Mouse (Mus musculus) MEL (cell line): ENCODE measurements at regions not wholly inside any gene's neighbourhood (a gene's known extent, or its start where the extent isn't known, plus 50 kb on each side); places are given as distances from the start of the nearest gene placed in this dataset.

Experiments used
- DNase-seq: peaks from one replicate; pipeline ENCODE4 v3.0.0; 2011; ENCODE audit warnings: low read depth, low spot score
- H3K27ac ChIP-seq: 2 replicates; pipeline ENCODE4 v1.5.1; 2012; ENCODE audit warnings: low read depth, mild to moderate bottlenecking, control low read depth, low read length, moderate library complexity; ENCODE audit not compliant: control insufficient read depth
- H3K27me3 ChIP-seq, 2 experiments: fragments of 150-350 bp in 1 of 2; sonication (generic) in 1 of 2; 2 replicates each; pipeline ENCODE4 v1.6.1; 2012; ENCODE audit warnings: low read length in 2 of 2, mild to moderate bottlenecking in 2 of 2, improper control_type of control experiment in 1 of 2, moderate library complexity in 1 of 2; ENCODE audit not compliant: insufficient read depth in 2 of 2, control insufficient read depth in 1 of 2
- H3K36me3 ChIP-seq, 2 experiments: 2 replicates each; pipeline ENCODE4 v1.6.1; 2012 to 2014; ENCODE audit warnings: low read length in 2 of 2, improper control_type of control experiment in 1 of 2, inconsistent platforms in 1 of 2, mild to moderate bottlenecking in 1 of 2; ENCODE audit not compliant: insufficient read depth in 2 of 2, control insufficient read depth in 1 of 2
- H3K4me1 ChIP-seq, 2 experiments: fragments of 150-350 bp in 1 of 2; sonication (generic) in 1 of 2; 2 replicates each; pipeline ENCODE4 v1.6.1; 2012; ENCODE audit warnings: low read length in 2 of 2, improper control_type of control experiment in 1 of 2, mild to moderate bottlenecking in 1 of 2; ENCODE audit not compliant: insufficient read depth in 2 of 2, control insufficient read depth in 1 of 2
- H3K4me3 ChIP-seq, 2 experiments: fragments of 150-350 bp in 1 of 2; sonication (generic) in 1 of 2; 2 replicates each; pipeline ENCODE4 v1.5.1; 2012; ENCODE audit warnings: low read depth in 2 of 2, low read length in 2 of 2, mild to moderate bottlenecking in 2 of 2, moderate library complexity in 2 of 2, control low read depth in 1 of 2, improper control_type of control experiment in 1 of 2; ENCODE audit not compliant: control insufficient read depth in 1 of 2, insufficient read depth in 1 of 2
- H3K79me2 ChIP-seq: 2 replicates; pipeline ENCODE4 v1.6.1; 2012; ENCODE audit warnings: mild to moderate bottlenecking, low read length, moderate library complexity; ENCODE audit not compliant: control insufficient read depth, poor library complexity, insufficient read depth
- H3K9ac ChIP-seq: 2 replicates; pipeline ENCODE4 v1.6.1; 2012; ENCODE audit warnings: low read depth, mild to moderate bottlenecking, control low read depth, low read length, moderate library complexity; ENCODE audit not compliant: control insufficient read depth, poor library complexity, severe bottlenecking
- H3K9me3 ChIP-seq: fragments of 150-350 bp; sonication (generic); replicated peaks from 2 replicates; pipeline ENCODE4 v1.6.1; 2012; ENCODE audit warnings: mild to moderate bottlenecking, low read length, improper control_type of control experiment, moderate library complexity; ENCODE audit not compliant: insufficient read depth
- BHLHE40 ChIP-seq: IDR thresholded peaks from 2 replicates; pipeline ENCODE4 v1.6.1; 2012; ENCODE audit warnings: low read depth, mild to moderate bottlenecking, inconsistent platforms, low read length, improper control_type of control experiment, borderline replicate concordance
- CHD2 ChIP-seq: IDR thresholded peaks from 2 replicates; pipeline ENCODE4 v1.6.1; 2011; ENCODE audit warnings: low read length, improper control_type of control experiment
- CTCF ChIP-seq, 3 experiments: IDR thresholded peaks in 2 of 3; conservative IDR thresholded peaks in 1 of 3; 2 replicates each; pipeline ENCODE4 v1.5.1; 2011 to 2012; ENCODE audit warnings: low read length in 3 of 3, low read depth in 2 of 3, mild to moderate bottlenecking in 2 of 3, improper control_type of control experiment in 1 of 3, inconsistent platforms in 1 of 3, mixed read lengths in 1 of 3, moderate library complexity in 1 of 3; ENCODE audit not compliant: control insufficient read depth in 1 of 3, insufficient read depth in 1 of 3, poor library complexity in 1 of 3, severe bottlenecking in 1 of 3
- MEF2A ChIP-seq: IDR thresholded peaks from 2 replicates; pipeline ENCODE4 v1.6.1; 2014; ENCODE audit warnings: low read depth, mild to moderate bottlenecking, inconsistent platforms, low read length, improper control_type of control experiment; ENCODE audit not compliant: poor library complexity, insufficient replicate concordance, severe bottlenecking; ENCODE audit errors: extremely low read depth
- POLR2AphosphoS2 ChIP-seq: IDR thresholded peaks from 2 replicates; pipeline ENCODE4 v1.6.1; 2011; ENCODE audit warnings: low read length, improper control_type of control experiment
- RAD21 ChIP-seq: IDR thresholded peaks from 2 replicates; pipeline ENCODE4 v1.6.1; 2011; ENCODE audit warnings: mild to moderate bottlenecking, low read depth, low read length, improper control_type of control experiment
- SIN3A ChIP-seq: IDR thresholded peaks from 2 replicates; pipeline ENCODE4 v1.6.1; 2012; ENCODE audit warnings: low read length, improper control_type of control experiment, inconsistent platforms
- TBP ChIP-seq: IDR thresholded peaks from 2 replicates; pipeline ENCODE4 v1.8.0; 2011; ENCODE audit warnings: low read depth, low read length, improper control_type of control experiment
- UBTF ChIP-seq: IDR thresholded peaks from 2 replicates; pipeline ENCODE4 v1.6.1; 2012; ENCODE audit warnings: low read depth, mild to moderate bottlenecking, inconsistent platforms, low read length, improper control_type of control experiment, moderate library complexity, borderline replicate concordance; ENCODE audit not compliant: insufficient read depth
- USF2 ChIP-seq, 2 experiments: IDR thresholded peaks; 2 replicates each; pipeline ENCODE4 v1.6.1; 2011 to 2012; ENCODE audit warnings: improper control_type of control experiment in 2 of 2, low read length in 2 of 2, borderline replicate concordance in 1 of 2, inconsistent platforms in 1 of 2, low read depth in 1 of 2, mild to moderate bottlenecking in 1 of 2; ENCODE audit not compliant: insufficient read depth in 1 of 2
- ZC3H11A ChIP-seq: IDR thresholded peaks from 2 replicates; pipeline ENCODE4 v1.6.1; 2012; ENCODE audit warnings: low read depth, mild to moderate bottlenecking, inconsistent platforms, low read length, improper control_type of control experiment
- ZNF384 ChIP-seq: IDR thresholded peaks from 2 replicates; pipeline ENCODE4 v1.6.1; 2012; ENCODE audit warnings: low read depth, mild to moderate bottlenecking, inconsistent platforms, low read length, improper control_type of control experiment

DNA sequence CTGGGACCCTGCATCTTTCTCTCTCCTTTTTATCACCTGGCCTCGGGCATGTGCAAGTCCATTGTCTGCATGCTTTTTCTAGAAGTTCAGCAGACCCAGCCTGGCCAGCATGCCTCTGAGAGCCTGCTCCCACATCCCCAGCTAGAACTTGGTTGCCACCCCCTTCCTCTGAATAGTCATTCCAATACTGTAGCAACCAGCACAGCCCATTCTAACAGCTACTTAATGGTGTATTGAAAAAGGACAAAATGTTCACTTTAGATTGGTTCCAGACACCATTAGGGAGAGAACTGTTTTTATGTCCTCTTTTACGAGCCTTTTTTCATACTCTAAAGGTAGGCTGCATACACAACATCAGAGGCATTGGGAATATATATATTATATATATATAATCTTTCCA, 53.2 kb upstream of the Osbpl3 start:
- Histone ChIP-seq H3K27ac (no peak overlapping the region), H3K27me3 (no peaks in the 10 kb centered on the region), H3K4me3 (no peak overlapping the region), H3K4me1 (peaks cover 0 to 3% of the 10 kb centered on the region in 2 experiments; a peak in 1 of 4 replicates), H3K9me3 (no peaks in the 10 kb centered on the region), H3K79me2 (no peaks in the 10 kb centered on the region), H3K36me3 (peaks cover 0 to 7% of the 10 kb centered on the region in 2 experiments; a peak in 2 of 4 replicates), H3K9ac (no peak overlapping the region)
- TF ChIP-seq USF2 (IDR thresholded peaks at IDR 0.05; ENCODE audit: borderline replicate concordance in 1 of 2, insufficient read depth in 1 of 2, low read depth in 1 of 2, low read length in 2 of 2) = no peak
- TF ChIP-seq BHLHE40 = no peak
- no peak for TF ChIP-seq MEF2A
- TF ChIP-seq ZC3H11A = no peak
- no peak for TF ChIP-seq CHD2
- TF ChIP-seq UBTF = no peak
- no peak for DNase-seq

GRCm38 (mm10) chr6:50507466-50507865, 51.5 kb upstream of the Osbpl3 start:
- TF ChIP-seq POLR2AphosphoS2 = no peak
- no peak for TF ChIP-seq CHD2
- no peak for TF ChIP-seq ZNF384
- TF ChIP-seq TBP = no peak
- TF ChIP-seq CTCF (IDR thresholded peaks at IDR 0.05 in 2 of 3, conservative IDR thresholded peaks at IDR 0.05 in 1 of 3; ENCODE audit: control insufficient read depth in 1 of 3, insufficient read depth in 1 of 3, low read depth in 2 of 3, low read length in 3 of 3, poor library complexity in 1 of 3, severe bottlenecking in 1 of 3) = peak in 1 of 3 experiments; percentile 14; a peak in 1 of 6 replicates
- TF ChIP-seq RAD21 = peak; percentile 1; the same call in 1 of the 2 replicates
- TF ChIP-seq SIN3A = no peak
- H3K4me1 ChIP-seq = peaks cover 0 to 3% of the 10 kb centered on the region in 2 experiments; a peak in 1 of 4 replicates
- H3K79me2 ChIP-seq = no peaks in the 10 kb centered on the region
- peaks cover 0 to 9% of the 10 kb centered on the region in 2 experiments; a peak in 2 of 4 replicates for H3K36me3 ChIP-seq
- H3K4me3 ChIP-seq = no peak overlapping the region
- DNase-seq = peak; percentile 18
- no peak overlapping the region for H3K27ac ChIP-seq
- no peak overlapping the region for H3K9ac ChIP-seq
- no peaks in the 10 kb centered on the region for H3K9me3 ChIP-seq
- no peaks in the 10 kb centered on the region for H3K27me3 ChIP-seq
